Mouse (Mus musculus): ENCODE measurements at regions not wholly inside any gene's neighbourhood (a gene's known extent, or its start where the extent isn't known, plus 50 kb on each side); places are given as distances from the start of the nearest gene placed in this dataset.
"Not testable (repeated sequence)": the region's sequence is repeated elsewhere in the genome, so short reads cannot be mapped to it uniquely, and the experiment has no call there.

DNA sequence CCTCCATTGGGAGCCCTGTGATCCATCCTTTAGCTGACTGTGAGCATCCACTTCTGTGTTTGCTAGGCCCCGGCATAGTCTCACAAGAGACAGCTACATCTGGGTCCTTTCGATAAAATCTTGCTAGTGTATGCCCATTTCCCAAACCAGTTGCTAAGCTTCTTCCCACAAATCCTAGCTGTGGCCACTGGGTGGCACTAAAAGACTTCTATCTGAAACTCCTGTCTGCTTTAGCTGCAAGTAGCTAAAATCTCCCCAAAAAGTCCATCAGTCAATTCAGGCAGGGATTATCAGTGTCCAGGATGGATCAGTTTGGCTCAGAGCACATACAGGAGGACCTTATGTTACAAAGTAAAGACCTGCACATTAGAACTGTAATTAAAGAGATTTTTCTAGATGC lies 558.3 kb downstream of the Synb start:
- H3K27me3 ChIP-seq (ENCODE audit: control insufficient read depth, insufficient read depth, low read depth, low read length); H3K4me1 ChIP-seq (replicated peaks; ENCODE audit: control insufficient read depth, insufficient read depth, low read length); H3K4me3 ChIP-seq (ENCODE audit: low read length); H3K9me3 ChIP-seq (ENCODE audit: control insufficient read depth, low read length); H3K9ac ChIP-seq (ENCODE audit: low read length); H3K4me2 ChIP-seq (ENCODE audit: low read depth, low read length); H3K27ac ChIP-seq (ENCODE audit: low read length); H3K36me3 ChIP-seq (ENCODE audit: control insufficient read depth, insufficient read depth, low read length); ATAC-seq (ENCODE audit: low read depth): not testable (repeated sequence)
- WGBS, result 28% methylated on average over 2 of the region's 2 CpGs

DNA sequence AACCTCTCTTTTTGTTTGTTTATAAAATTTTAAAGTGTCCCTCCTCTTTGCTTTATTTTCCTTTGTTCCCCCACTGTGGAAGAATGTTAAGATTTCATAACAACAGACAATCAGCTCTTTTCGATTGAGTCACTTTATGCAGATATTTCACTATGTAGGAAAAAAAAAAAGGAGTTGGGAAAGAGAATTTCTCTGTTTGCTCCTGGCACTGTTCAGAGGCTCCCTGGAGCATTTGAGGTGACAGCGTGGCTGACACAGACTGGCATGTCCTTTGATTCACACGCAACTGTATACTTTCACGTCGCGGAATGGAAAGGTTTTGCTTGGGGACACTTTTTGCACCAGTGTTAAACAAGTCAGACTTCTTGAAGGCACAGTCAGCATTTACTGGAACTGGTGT lies 572.9 kb downstream of the Synb start:
- Histone ChIP-seq H3K36me3 (ENCODE audit: control insufficient read depth, insufficient read depth, low read length) (no peaks in the 10 kb centered on the region), H3K9ac (ENCODE audit: low read length) (no peak overlapping the region), H3K27ac (ENCODE audit: low read length) (no peak overlapping the region), H3K4me3 (ENCODE audit: low read length) (no peak overlapping the region), H3K9me3 (ENCODE audit: control insufficient read depth, low read length) (no peaks in the 10 kb centered on the region), H3K27me3 (ENCODE audit: control insufficient read depth, insufficient read depth, low read depth, low read length) (no peaks in the 10 kb centered on the region), H3K4me1 (replicated peaks; ENCODE audit: control insufficient read depth, insufficient read depth, low read length) (0 out of 2 replicates have a peak, but pooled peaks cover 4% of the 10 kb centered on the region), H3K4me2 (ENCODE audit: low read depth, low read length) (no peak overlapping the region)
- ATAC-seq (ENCODE audit: low read depth), result peak; percentile 67; the same call in 1 of the 2 replicates
- WGBS, result 44% methylated on average over 6 of the region's 6 CpGs

- Histone ChIP-seq H3K27ac (ENCODE audit: low read length) (no peak overlapping the region), H3K4me2 (ENCODE audit: low read depth, low read length) (no peak overlapping the region), H3K4me1 (replicated peaks; ENCODE audit: control insufficient read depth, insufficient read depth, low read length) (0 out of 2 replicates have a peak, but pooled peaks cover 4% of the 10 kb centered on the region), H3K27me3 (ENCODE audit: control insufficient read depth, insufficient read depth, low read depth, low read length) (no peaks in the 10 kb centered on the region), H3K9me3 (ENCODE audit: control insufficient read depth, low read length) (no peaks in the 10 kb centered on the region), H3K4me3 (ENCODE audit: low read length) (no peak overlapping the region), H3K36me3 (ENCODE audit: control insufficient read depth, insufficient read depth, low read length) (no peaks in the 10 kb centered on the region), H3K9ac (ENCODE audit: low read length) (no peak overlapping the region)
- 62% methylated on average over 9 of the region's 9 CpGs for WGBS
- ATAC-seq (ENCODE audit: low read depth), result no peak
Measured at GRCm38 (mm10) chr14:68719429-68720160, 574.5 kb downstream of the Synb start.

- Histone ChIP-seq H3K9me3 (ENCODE audit: control insufficient read depth, low read length) (no peaks in the 10 kb centered on the region), H3K27me3 (ENCODE audit: control insufficient read depth, insufficient read depth, low read depth, low read length) (no peaks in the 10 kb centered on the region), H3K36me3 (ENCODE audit: control insufficient read depth, insufficient read depth, low read length) (no peaks in the 10 kb centered on the region), H3K9ac (ENCODE audit: low read length) (no peak overlapping the region), H3K4me2 (ENCODE audit: low read depth, low read length) (no peak overlapping the region), H3K27ac (ENCODE audit: low read length) (no peak overlapping the region), H3K4me3 (ENCODE audit: low read length) (no peak overlapping the region), H3K4me1 (replicated peaks; ENCODE audit: control insufficient read depth, insufficient read depth, low read length) (0 out of 2 replicates have a peak, but pooled peaks cover 4% of the 10 kb centered on the region)
- WGBS, result 82% methylated on average over 6 of the region's 6 CpGs
- no peak for ATAC-seq (ENCODE audit: low read depth)
Measured at GRCm38 (mm10) chr14:68718846-68719245, 575.3 kb downstream of the Synb start.
